Mouse (Mus musculus): Measurements from ENCODE around the gene Fabp3.

DNA sequence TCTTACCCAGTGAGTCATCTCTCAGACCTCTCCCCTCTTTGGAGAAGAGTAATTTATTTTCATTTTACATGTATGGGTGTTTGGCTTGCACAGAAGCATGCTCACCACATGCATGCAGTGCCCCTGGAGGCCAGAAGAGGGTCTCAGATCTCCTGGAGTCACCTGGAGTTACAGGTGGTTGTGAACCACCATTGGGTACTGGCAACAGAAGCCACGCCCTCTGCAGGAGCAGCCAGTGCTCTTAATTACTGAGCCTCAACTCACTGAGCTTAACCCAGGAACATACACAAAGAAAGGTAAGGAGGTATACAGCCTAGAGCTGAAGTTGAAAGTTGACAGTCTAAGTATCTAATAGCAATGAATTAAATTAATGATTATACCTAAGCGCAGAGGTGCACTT, 17.1 kb downstream of the Fabp3 start:
- TF ChIP-seq POLR2A (IDR thresholded peaks at IDR 0.05; ENCODE audit: borderline replicate concordance, extremely low read depth, insufficient read depth, insufficient read length, poor library complexity, severe bottlenecking), result no peak
- TF ChIP-seq CTCF (IDR thresholded peaks at IDR 0.05; ENCODE audit: borderline replicate concordance, extremely low read depth, insufficient read depth, insufficient read length), result peak; percentile 12; the same call in 1 of the 2 replicates
